Mouse (Mus musculus): ENCODE data around the gene Trpv5.

DNA sequence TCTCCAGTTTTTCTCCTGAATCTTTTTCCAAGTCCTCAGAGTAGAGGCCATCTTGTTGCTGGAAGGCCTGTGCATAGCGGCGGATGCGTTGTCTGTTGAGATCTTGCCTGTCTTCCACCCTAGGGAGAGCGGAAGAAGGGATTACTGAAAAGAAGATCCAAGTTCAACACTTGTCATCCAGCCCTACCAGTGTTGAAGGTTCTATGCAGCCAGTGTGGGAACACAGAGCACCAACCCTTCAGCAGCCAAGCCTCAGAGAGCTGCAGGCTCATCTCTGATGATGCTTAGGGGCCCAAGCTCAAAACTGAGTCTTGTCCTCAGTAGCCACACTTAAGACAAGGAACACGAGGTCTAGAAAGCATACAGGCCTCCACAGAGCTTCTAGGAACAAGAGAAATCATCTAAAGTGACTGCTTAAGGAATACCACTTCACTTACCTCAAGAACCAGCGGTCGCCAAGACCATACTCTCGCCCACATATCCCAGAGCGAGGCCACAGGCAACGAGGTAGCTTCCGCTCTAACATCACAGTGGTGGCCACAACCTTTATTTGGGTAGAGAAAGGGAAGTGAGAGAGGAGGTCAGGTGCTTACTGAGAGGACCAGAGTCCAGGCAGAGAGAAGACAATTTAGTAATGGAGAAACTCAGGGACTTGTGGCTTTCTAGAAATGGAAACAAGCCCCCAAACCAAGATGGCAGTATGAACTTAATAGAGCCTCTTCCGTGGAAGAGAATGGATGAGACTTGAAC, 59.2 kb downstream of the Trpv5 start:
- TF ChIP-seq CTCF (IDR thresholded peaks at IDR 0.05; ENCODE audit: extremely low read depth, insufficient read depth, low read length) (no peak), POLR2A (IDR thresholded peaks at IDR 0.05; ENCODE audit: extremely low read depth, insufficient read depth, low read length) (no peak)

All from cortical plate, adult 2 months (tissue).